Mouse (Mus musculus) CH12.LX (cell line): ENCODE results near the gene Cpxm1.

Source experiments
- CTCF ChIP-seq, 2 experiments: IDR thresholded peaks in 1 of 2; conservative IDR thresholded peaks in 1 of 2; 2 replicates each; pipeline ENCODE4 v1.5.1; 2011 to 2012; ENCODE audit warnings: low read depth in 2 of 2, low read length in 2 of 2, improper control_type of control experiment in 1 of 2, inconsistent platforms in 1 of 2, mild to moderate bottlenecking in 1 of 2, moderate library complexity in 1 of 2
- NRF1 ChIP-seq: IDR thresholded peaks from 2 replicates; pipeline ENCODE4 v1.6.1; 2014; ENCODE audit warnings: low read depth, mild to moderate bottlenecking, inconsistent platforms, low read length, improper control_type of control experiment, moderate library complexity
- SMC3 ChIP-seq: IDR thresholded peaks from 2 replicates; pipeline ENCODE4 v1.6.1; 2011; ENCODE audit warnings: low read depth, low read length, improper control_type of control experiment
- ZKSCAN1 ChIP-seq: IDR thresholded peaks from 2 replicates; pipeline ENCODE4 v1.6.1; 2012; ENCODE audit warnings: low read depth, inconsistent platforms, low read length, improper control_type of control experiment, borderline replicate concordance

GRCm38 (mm10) chr2:130430484-130430883, 33.1 kb upstream of the Cpxm1 start:
- no peak for TF ChIP-seq ZKSCAN1
- no peak for TF ChIP-seq NRF1
- TF ChIP-seq SMC3: no peak
- TF ChIP-seq CTCF (conservative IDR thresholded peaks at IDR 0.05 in 1 of 2, IDR thresholded peaks at IDR 0.05 in 1 of 2; ENCODE audit: low read depth in 2 of 2, low read length in 2 of 2): no peak
